ENCODE assay signal across 8 mouse cellular contexts in genomic region chr11:37235021-37235795, GRCm38 (mm10). TPM values are rescaled to one million over a fixed set of nuclear protein-coding genes. Genes with fewer than 3 reads are reported as not detected.
DNase-seq lines count a peak whose midpoint lies in the region; ATAC-seq and TF ChIP-seq lines count a peak whose summit lies in the region.
"Had no signal": no experiment of that assay in that cellular context is flagged by ENCODE, and none has a peak within 500 bp of the region (broad histone marks: within the 10 kb centered on the region; RNA-seq: fewer than 3 reads in every experiment).

No protein-coding gene starts in this region.

- no peak overlapping the region for H3K27ac ChIP-seq in lung, embryonic 14.5 days (ENCODE audit: low read depth)
- peak overlapping the region; percentile 39; the same call in 1 of the 2 replicates for H3K27ac ChIP-seq in embryonic facial prominence, embryonic 14.5 days (replicated peaks; ENCODE audit: low read depth, low read length)
- no peak overlapping the region for H3K27ac ChIP-seq in intestine, embryonic 15.5 days
- H3K27ac ChIP-seq in neural tube, embryonic 15.5 days (replicated peaks), result peak overlapping the region; percentile 94

- H3K4me2 ChIP-seq in lung, embryonic 14.5 days, result peak overlapping the region; percentile 87
- peak overlapping the region; percentile 86 for H3K4me2 ChIP-seq in embryonic facial prominence, embryonic 14.5 days (ENCODE audit: low read depth, low read length)
- peak overlapping the region; percentile 91 for H3K4me2 ChIP-seq in intestine, embryonic 15.5 days (replicated peaks)
- peak overlapping the region; percentile 82 for H3K4me2 ChIP-seq in neural tube, embryonic 15.5 days

- H3K9ac ChIP-seq in lung, embryonic 14.5 days, result peak overlapping the region; percentile 61
- peak overlapping the region; percentile 70 for H3K9ac ChIP-seq in embryonic facial prominence, embryonic 14.5 days (ENCODE audit: low read depth, low read length)
- H3K9ac ChIP-seq in intestine, embryonic 15.5 days, result peak overlapping the region; percentile 57; the same call in 1 of the 2 replicates
- peak overlapping the region; percentile 83 for H3K9ac ChIP-seq in neural tube, embryonic 15.5 days (replicated peaks)

- no peaks in the 10 kb centered on the region for H3K9me3 ChIP-seq in lung, embryonic 14.5 days (ENCODE audit: low read depth, low read length)
- no peaks in the 10 kb centered on the region for H3K9me3 ChIP-seq in embryonic facial prominence, embryonic 14.5 days (ENCODE audit: control insufficient read depth, low read length)
- no peaks in the 10 kb centered on the region for H3K9me3 ChIP-seq in intestine, embryonic 15.5 days
- H3K9me3 ChIP-seq in neural tube, embryonic 15.5 days (replicated peaks), result no peaks in the 10 kb centered on the region

- H3K27me3 ChIP-seq in lung, embryonic 14.5 days (ENCODE audit: insufficient read depth, low read length), result peaks cover 29% of the 10 kb centered on the region
- H3K27me3 ChIP-seq in embryonic facial prominence, embryonic 14.5 days (replicated peaks; ENCODE audit: control insufficient read depth, insufficient read depth, low read length), result peaks cover 24% of the 10 kb centered on the region
- no peaks in the 10 kb centered on the region for H3K27me3 ChIP-seq in intestine, embryonic 15.5 days (replicated peaks)
- no peaks in the 10 kb centered on the region for H3K27me3 ChIP-seq in neural tube, embryonic 15.5 days (replicated peaks)

- TF ChIP-seq CTCF in lung, embryonic 14.5 days (IDR thresholded peaks at IDR 0.05; ENCODE audit: low read depth), result no peak

- WGBS in lung, embryonic 14.5 days, result 7% methylated on average over 18 of the region's 18 CpGs
- 5% methylated on average over 18 of the region's 18 CpGs for WGBS in embryonic facial prominence, embryonic 14.5 days
- WGBS in intestine, embryonic 15.5 days, result 8% methylated on average over 18 of the region's 18 CpGs
- WGBS in neural tube, embryonic 15.5 days, result 5% methylated on average over 18 of the region's 18 CpGs

- no peaks in the 10 kb centered on the region for H3K36me3 ChIP-seq in lung, embryonic 14.5 days (ENCODE audit: insufficient read depth)
- H3K36me3 ChIP-seq in embryonic facial prominence, embryonic 14.5 days (ENCODE audit: control insufficient read depth, insufficient read depth, low read length), result no peaks in the 10 kb centered on the region
- H3K36me3 ChIP-seq in intestine, embryonic 15.5 days, result no peaks in the 10 kb centered on the region
- H3K36me3 ChIP-seq in neural tube, embryonic 15.5 days, result no peaks in the 10 kb centered on the region

- peak; percentile 3 for DNase-seq in lung, embryonic 14.5 days
- no peak for DNase-seq in lung, postnatal 10 days
- no peak for DNase-seq in embryonic facial prominence, embryonic 14.5 days (ENCODE audit: low spot score)
- DNase-seq in ovary, postnatal 10 days (ENCODE audit: low spot score), result no peak
- no peak for DNase-seq in right cerebral cortex, postnatal 14 days
- DNase-seq: thymus, adult 18-20 months had no signal

- ATAC-seq in lung, embryonic 14.5 days (ENCODE audit: insufficient read depth), result no peak
- no peak for ATAC-seq in embryonic facial prominence, embryonic 14.5 days (ENCODE audit: low read depth)
- ATAC-seq in intestine, embryonic 15.5 days, result no peak
- ATAC-seq in neural tube, embryonic 15.5 days (ENCODE audit: low FRiP score), result no peak

- no peaks in the 10 kb centered on the region for H3K4me1 ChIP-seq in lung, embryonic 14.5 days (ENCODE audit: insufficient read depth)
- H3K4me1 ChIP-seq in embryonic facial prominence, embryonic 14.5 days (ENCODE audit: control insufficient read depth, insufficient read depth, low read length), result peaks cover 13% of the 10 kb centered on the region
- H3K4me1 ChIP-seq in intestine, embryonic 15.5 days (replicated peaks), result no peaks in the 10 kb centered on the region; the same call in 1 of the 2 replicates
- peaks cover 14% of the 10 kb centered on the region for H3K4me1 ChIP-seq in neural tube, embryonic 15.5 days

- peak overlapping the region; percentile 67 for H3K4me3 ChIP-seq in lung, embryonic 14.5 days (ENCODE audit: low read depth, low read length)
- H3K4me3 ChIP-seq in embryonic facial prominence, embryonic 14.5 days (ENCODE audit: low read depth, low read length), result peak overlapping the region; percentile 73
- H3K4me3 ChIP-seq in intestine, embryonic 15.5 days (replicated peaks), result peak overlapping the region; percentile 68
- H3K4me3 ChIP-seq in neural tube, embryonic 15.5 days (replicated peaks), result peak overlapping the region; percentile 59

RNA-seq across cellular contexts. Expression of gene Tenm2, which starts 0.6 kb away (rescaled TPM):
- 0.28 and 0.50 TPM in 2 replicates for polyA plus RNA-seq in lung, embryonic 14.5 days (2014; fragmentation: Nextera tagmentation; extraction: Ambion mirVana)
- 3.4 and 3.7 TPM in 2 replicates for polyA plus RNA-seq in embryonic facial prominence, embryonic 14.5 days (2014; fragmentation: Nextera tagmentation; extraction: Ambion mirVana)
- polyA plus RNA-seq in intestine, embryonic 15.5 days (2015; fragmentation: Nextera tagmentation; extraction: Ambion mirVana), result 0.65 and 0.90 TPM in 2 replicates
- polyA plus RNA-seq in neural tube, embryonic 15.5 days (2015; fragmentation: Nextera tagmentation; extraction: Ambion mirVana), result 25.5 and 34.7 TPM in 2 replicates

Comparison
In these comparisons a context has a peak if more than half of its experiments do, and no peak if none do; other contexts are left out.
1. H3K27ac ChIP-seq: peak in embryonic facial prominence, embryonic 14.5 days (single experiment) and neural tube, embryonic 15.5 days (single experiment); none in lung, embryonic 14.5 days (single experiment) and intestine, embryonic 15.5 days (single experiment).
2. Peak in every context shown above with its lines, with median percentiles within 50 percentile points of each other: H3K4me2 ChIP-seq, H3K4me3 ChIP-seq and H3K9ac ChIP-seq.